Mouse (Mus musculus) adrenal gland, adult 8-10 months (tissue): ENCODE measurements around the gene Ppp1r1b. TPM values are rescaled to one million over a fixed set of nuclear protein-coding genes. Genes with fewer than 3 reads are reported as not detected.

Experiments used
- DNase-seq: peaks from one replicate; pipeline ENCODE4 v3.0.0; 2022
- total RNA-seq, 4 experiments: library from RNA; stranded (reverse); gene quantifications; 2 replicates each; pipeline ENCODE4 v1.2.4; 2022

Gene Ppp1r1b
- total RNA-seq, 4 experiments from 2014 or later = 0.20 to 0.73 (median 0.56) TPM; not detected in 1

- no peak for DNase-seq
Measured at GRCm38 (mm10) chr11:98347385-98348082, 670 bp upstream of the Ppp1r1b start.

- DNase-seq = no peak
Measured at GRCm38 (mm10) chr11:98349308-98349707, 1.1 kb downstream of the Ppp1r1b start.

GRCm38 (mm10) chr11:98352272-98352990 is 4.2 kb downstream of the Ppp1r1b start:
- no peak for DNase-seq

- DNase-seq = no peak
Measured at GRCm38 (mm10) chr11:98353651-98354211, 5.5 kb downstream of the Ppp1r1b start.

GRCm38 (mm10) chr11:98354445-98354844 is 6.2 kb downstream of the Ppp1r1b start:
- no peak for DNase-seq

- no peak for DNase-seq
Measured at GRCm38 (mm10) chr11:98355732-98356299, 7.6 kb downstream of the Ppp1r1b start.

- no peak for DNase-seq
Measured at GRCm38 (mm10) chr11:98356625-98357394, 8.6 kb downstream of the Ppp1r1b start.

GRCm38 (mm10) chr11:98357396-98358160 is 9.4 kb downstream of the Ppp1r1b start:
- DNase-seq = no peak

GRCm38 (mm10) chr11:98358161-98359083 is 10.2 kb downstream of the Ppp1r1b start, which contains the start of gene Stard3:
TSS of gene Stard3 (plus strand) at chr11:98358368.
- DNase-seq = peak; percentile 85

GRCm38 (mm10) chr11:98360866-98361521 is 12.8 kb downstream of the Ppp1r1b start:
- no peak for DNase-seq

- no peak for DNase-seq
Measured at GRCm38 (mm10) chr11:98363817-98364216, 15.6 kb downstream of the Ppp1r1b start.

GRCm38 (mm10) chr11:98364410-98364809 is 16.2 kb downstream of the Ppp1r1b start:
- DNase-seq = no peak

- DNase-seq = no peak
Measured at GRCm38 (mm10) chr11:98366290-98366689, 18.1 kb downstream of the Ppp1r1b start.

GRCm38 (mm10) chr11:98367171-98367862 is 19.1 kb downstream of the Ppp1r1b start:
- DNase-seq = no peak

GRCm38 (mm10) chr11:98367863-98368186 is 19.6 kb downstream of the Ppp1r1b start:
- DNase-seq = no peak

- DNase-seq = no peak
Measured at GRCm38 (mm10) chr11:98369337-98369736, 21.1 kb downstream of the Ppp1r1b start.

- DNase-seq = no peak
Measured at GRCm38 (mm10) chr11:98370588-98370987, 22.4 kb downstream of the Ppp1r1b start.

- no peak for DNase-seq
Measured at GRCm38 (mm10) chr11:98371556-98372240, 23.5 kb downstream of the Ppp1r1b start.

GRCm38 (mm10) chr11:98372406-98372805 is 24.2 kb downstream of the Ppp1r1b start:
- no peak for DNase-seq
